Mouse (Mus musculus) liver, embryonic 14.5 days (tissue): Measurements from ENCODE around the gene Gm26602. TPM values are rescaled to one million over a fixed set of nuclear protein-coding genes. Genes with fewer than 3 reads are reported as not detected.
"Not testable (repeated sequence)": the region's sequence is repeated elsewhere in the genome, so short reads cannot be mapped to it uniquely, and the experiment has no call there.

Source experiments
- ATAC-seq: fragments of 200-750 bp; cut with Nextera tagmentation; 2 replicates; pipeline ENCODE4 v1.8.0; 2017; ENCODE audit warnings: moderate number of reproducible peaks, mild to moderate bottlenecking, moderate library complexity; ENCODE audit not compliant: insufficient read depth
- DNase-seq, 3 experiments: peaks; one replicate each; pipeline ENCODE4 v3.0.0-alpha.2; 2012 to 2013; ENCODE audit warnings: low read depth in 3 of 3, low spot score in 3 of 3
- H3K27ac ChIP-seq: fragments of 300-500 bp; sonication (generic); 2 replicates; pipeline ENCODE4 v1.5.1; 2014; ENCODE audit warnings: moderate library complexity, mild to moderate bottlenecking, control low read depth, inconsistent platforms
- H3K27me3 ChIP-seq: fragments of 300-500 bp; sonication (generic); 2 replicates; pipeline ENCODE4 v1.6.1; 2014; ENCODE audit warnings: mild to moderate bottlenecking, low read length, moderate library complexity; ENCODE audit not compliant: control insufficient read depth, insufficient read depth
- H3K36me3 ChIP-seq: fragments of 300-500 bp; sonication (generic); replicated peaks from 2 replicates; pipeline ENCODE4 v1.6.1; 2014; ENCODE audit warnings: low read depth; ENCODE audit not compliant: control insufficient read depth, insufficient read depth
- H3K4me1 ChIP-seq, 2 experiments: fragments of 200-500 bp in 1 of 2; fragments of 300-500 bp in 1 of 2; sonication (generic) in 1 of 2; replicated peaks; 2 replicates each; pipeline ENCODE4 v1.6.1; 2012 to 2014; ENCODE audit warnings: antibody characterized with exemption in 1 of 2, inconsistent platforms in 1 of 2, low read length in 1 of 2; ENCODE audit not compliant: control insufficient read depth in 2 of 2, insufficient read depth in 2 of 2
- H3K4me2 ChIP-seq: fragments of 300-500 bp; sonication (generic); 2 replicates; pipeline ENCODE4 v1.6.1; 2014; ENCODE audit warnings: low read depth, mild to moderate bottlenecking, control low read depth, moderate library complexity
- H3K4me3 ChIP-seq, 2 experiments: fragments of 200-500 bp in 1 of 2; fragments of 300-500 bp in 1 of 2; sonication (generic) in 1 of 2; 2 replicates each; pipeline ENCODE4 v1.5.1; 2012 to 2014; ENCODE audit warnings: low read depth in 2 of 2, low read length in 2 of 2, mild to moderate bottlenecking in 2 of 2, control low read depth in 1 of 2, inconsistent platforms in 1 of 2, moderate library complexity in 1 of 2; ENCODE audit not compliant: insufficient read depth in 1 of 2
- H3K9ac ChIP-seq: fragments of 300-500 bp; sonication (generic); replicated peaks from 2 replicates; pipeline ENCODE4 v1.6.1; 2014; ENCODE audit warnings: mild to moderate bottlenecking, control low read depth, moderate library complexity
- H3K9me3 ChIP-seq: fragments of 300-500 bp; sonication (generic); 2 replicates; pipeline ENCODE4 v1.6.1; 2016; ENCODE audit warnings: low read length, mixed read lengths; ENCODE audit not compliant: control insufficient read depth
- CTCF ChIP-seq: IDR thresholded peaks from 2 replicates; pipeline ENCODE4 v1.5.1; 2016; ENCODE audit warnings: antibody characterized with exemption, low read depth, control low read depth
- EP300 ChIP-seq: IDR thresholded peaks from 2 replicates; pipeline ENCODE4 v1.6.1; 2016; ENCODE audit warnings: antibody characterized with exemption, low read depth
- WGBS: fragments of 180-500 bp; shearing (Covaris S2); extraction: QIAGEN DNeasy Blood & Tissue Kit; methylation state at CpG from one replicate; pipeline ENCODE4 v1.1.7; 2014; ENCODE audit not compliant: insufficient replicate concordance; 5-methylcytosine and 5-hydroxymethylcytosine counted together
- microRNA-seq: library from miRNA; unstranded; fragments of <30 nt; microRNA quantifications from one replicate; pipeline ENCODE4, GENCODE M21; 2016
- polyA plus RNA-seq, 2 experiments: library from polyadenylated mRNA; depleted of rRNA in 1 of 2; stranded (reverse) in 1 of 2; unstranded in 1 of 2; fragments of >200 nt; fragmentation: Nextera tagmentation in 1 of 2; extraction: Ambion mirVana in 1 of 2; gene quantifications; 2 replicates each; pipeline versions ENCODE4 v1.2.1 to v1.2.3; 2012 to 2014

Gene Gm26602
- polyA plus RNA-seq, 2 experiments, result not detected

DNA sequence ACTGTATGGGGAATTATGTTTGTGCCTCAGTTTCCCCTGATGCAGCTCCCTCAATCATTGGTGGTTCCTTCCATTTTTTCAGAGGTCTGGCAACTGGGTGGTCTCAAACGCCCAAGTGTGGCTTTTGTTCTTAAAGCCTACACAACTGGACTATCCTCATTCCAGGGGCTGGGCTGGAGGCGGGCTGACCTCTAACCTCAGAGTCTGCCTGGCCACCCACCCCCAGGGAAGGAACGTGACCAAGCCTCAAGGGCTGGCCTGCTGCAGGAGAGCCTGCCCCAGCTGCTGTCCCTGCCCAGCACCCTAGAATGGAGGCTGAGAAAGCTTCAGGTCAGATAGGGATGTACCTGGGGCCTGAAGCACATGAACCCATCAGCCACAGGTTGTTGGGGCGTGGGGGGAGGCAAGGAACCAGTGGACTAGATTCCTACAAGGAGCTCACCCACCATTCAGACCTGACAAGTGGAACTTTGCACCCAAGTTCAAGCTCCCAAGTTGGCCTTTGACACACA is 46.0 kb downstream of the Gm26602 start:
- Histone ChIP-seq H3K27me3 (no peaks in the 10 kb centered on the region), H3K4me3 (no peak overlapping the region), H3K36me3 (no peaks in the 10 kb centered on the region), H3K4me1 (peaks cover 0 to 7% of the 10 kb centered on the region in 2 experiments; a peak in 2 of 4 replicates), H3K9me3 (no peaks in the 10 kb centered on the region), H3K27ac (no peak overlapping the region), H3K4me2 (no peak overlapping the region), H3K9ac (no peak overlapping the region)
- WGBS, result 42% methylated on average over 4 of the region's 4 CpGs
- DNase-seq (no peak), ATAC-seq (no peak)
- TF ChIP-seq CTCF (no peak), EP300 (no peak)

DNA sequence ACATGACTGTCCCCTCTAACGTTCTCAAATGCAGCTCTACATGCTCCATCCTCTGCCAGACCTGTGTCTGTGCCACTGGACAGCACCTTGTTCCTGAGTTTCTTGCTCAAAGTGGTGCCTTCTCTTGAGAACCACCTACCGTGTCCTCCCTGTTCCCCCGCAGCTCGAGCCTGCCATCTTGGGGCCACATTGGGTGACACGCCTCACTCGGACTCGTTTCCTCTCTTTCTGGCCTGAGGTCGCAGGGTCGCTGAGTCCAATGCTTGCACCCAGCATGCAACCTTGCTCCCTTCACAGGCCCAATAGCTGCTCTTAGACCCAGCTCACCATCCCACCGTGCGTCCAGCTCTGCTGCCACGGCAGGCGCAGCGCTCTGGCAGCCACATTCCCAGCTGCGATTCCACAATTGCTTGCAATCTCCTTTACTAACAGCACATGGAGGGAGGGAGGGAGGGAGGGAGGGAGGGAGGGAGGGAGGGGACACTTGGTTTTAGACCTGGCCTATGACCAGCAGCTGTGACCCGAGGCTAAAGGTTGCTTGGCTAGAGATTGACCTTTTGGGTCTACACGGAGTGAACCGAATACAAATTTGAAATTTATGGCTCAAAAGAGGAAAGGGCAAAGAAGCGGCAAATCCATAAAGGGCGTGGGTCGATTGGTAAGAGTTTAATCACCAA is 47.6 kb downstream of the Gm26602 start:
- H3K9ac ChIP-seq, result no peak overlapping the region
- ATAC-seq, result no peak
- H3K27me3 ChIP-seq, result no peaks in the 10 kb centered on the region
- H3K4me3 ChIP-seq, result no peak overlapping the region
- H3K36me3 ChIP-seq, result no peaks in the 10 kb centered on the region; the same call in 1 of the 2 replicates
- peaks cover 0 to 7% of the 10 kb centered on the region in 2 experiments; a peak in 2 of 4 replicates for H3K4me1 ChIP-seq
- peak overlapping the region; percentile 32; the same call in 1 of the 2 replicates for H3K4me2 ChIP-seq
- DNase-seq, result peak; percentile 47 to 55 (median 49)
- H3K9me3 ChIP-seq, result no peaks in the 10 kb centered on the region
- WGBS, result 19% methylated on average over 21 of the region's 21 CpGs
- H3K27ac ChIP-seq, result no peak overlapping the region
- TF ChIP-seq CTCF (peak; percentile 98), EP300 (no peak)

DNA sequence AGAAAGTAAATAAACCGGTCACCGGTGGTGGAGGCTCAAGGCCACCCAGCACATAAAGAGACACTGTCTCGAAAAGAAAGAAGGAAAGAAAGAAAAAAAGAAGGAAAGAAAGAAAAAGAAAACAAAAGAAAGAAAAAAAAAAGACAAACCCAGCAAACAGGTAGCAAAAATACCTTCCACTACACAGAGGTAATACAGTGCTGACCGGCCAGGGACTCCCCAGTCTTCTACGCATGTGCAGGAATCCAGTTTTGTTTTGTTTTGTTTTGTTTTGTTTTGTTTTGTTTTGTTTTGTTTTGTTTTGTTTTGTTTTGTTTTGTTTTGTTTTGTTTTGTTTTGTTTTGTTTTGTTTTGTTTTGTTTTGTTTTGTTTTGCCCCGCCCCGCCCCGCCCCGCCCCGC is 48.8 kb downstream of the Gm26602 start:
- not testable (repeated sequence) for H3K27me3 ChIP-seq, H3K9me3 ChIP-seq, H3K4me1 ChIP-seq, H3K36me3 ChIP-seq, H3K27ac ChIP-seq, ATAC-seq, DNase-seq, H3K9ac ChIP-seq
- WGBS, result 29% methylated on average over 10 of the region's 10 CpGs
- H3K4me3 ChIP-seq, result peak overlapping the region in 1 of 2 experiments; percentile 26; a peak in 1 of 4 replicates
- H3K4me2 ChIP-seq, result peak overlapping the region; percentile 64

DNA sequence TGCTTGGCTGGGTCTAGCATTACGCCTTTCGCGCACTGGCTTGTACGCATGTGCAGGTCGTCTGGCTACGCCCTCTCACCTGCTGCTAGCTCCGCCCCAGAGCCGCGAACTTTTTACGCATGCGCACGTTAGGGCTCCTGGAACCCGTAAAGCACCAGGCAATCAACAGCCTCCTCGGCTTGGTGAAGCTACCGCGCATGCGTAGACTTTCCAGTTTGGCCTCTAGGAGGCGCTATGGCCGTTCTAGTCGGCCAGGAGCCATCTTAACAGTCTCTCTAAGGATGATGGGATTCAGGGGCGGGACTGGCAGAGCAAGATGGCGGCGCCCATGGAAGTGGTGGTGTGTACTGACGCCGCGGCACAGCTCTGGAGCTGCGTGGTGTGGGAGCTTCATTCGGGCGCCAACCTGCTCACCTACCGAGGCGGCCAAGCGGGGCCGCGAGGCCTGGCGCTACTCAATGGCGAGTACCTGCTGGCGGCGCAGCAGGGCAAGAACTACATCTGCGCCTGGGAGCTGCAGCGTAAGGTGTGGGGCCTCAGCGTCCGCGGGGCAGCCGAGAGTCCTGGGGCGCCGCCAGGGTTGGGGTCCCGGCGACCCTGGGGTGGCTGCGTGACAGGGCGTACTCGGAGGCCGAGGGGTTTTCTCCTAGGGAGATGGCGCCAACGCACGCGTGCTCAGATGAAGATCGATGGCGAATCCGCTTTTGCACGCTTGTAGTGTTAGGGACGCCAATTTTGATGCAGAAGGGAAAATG is 49.4 kb downstream of the Gm26602 start, which contains the start of gene Wdr18:
Wdr18 (plus strand) TSS at position 306 of the 755 bp plus-strand sequence.
- Histone ChIP-seq H3K4me3 (peak within 1 kb of the TSS; percentile 72 to 95), H3K9me3 (no peaks in the 10 kb centered on the region), H3K27me3 (no peaks in the 10 kb centered on the region), H3K27ac (no peak within 1 kb of the TSS), H3K36me3 (peaks cover 5% of the 10 kb centered on the region; the same call in 1 of the 2 replicates), H3K9ac (peak within 1 kb of the TSS; percentile 64), H3K4me2 (peak within 1 kb of the TSS; percentile 82), H3K4me1 (peaks cover 0 to 7% of the 10 kb centered on the region in 2 experiments; a peak in 2 of 4 replicates)
- under 1% methylated on average over 61 of the region's 61 CpGs for WGBS
- ATAC-seq (peak; percentile 94), DNase-seq (peak; percentile 99 to 100 (median 100))
- TF ChIP-seq EP300 (no peak), CTCF (peak; percentile 100)

Small RNA genes lying within 50 kb of the gene (microRNA-seq; reads per million reads assigned to microRNA genes)
- not detected for gene Mir6910

Other genes with a start within 250 kb of the Gm26602 start
Only the 30 nearest of the 35 such genes appear.
- 0.13 TPM in 2 replicates for gene Gzmm, start 221.8 kb upstream of the Gm26602 start, polyA plus RNA-seq (2012; rRNA removed)
- gene Gzmm, start 221.8 kb upstream of the Gm26602 start, polyA plus RNA-seq (2014; fragmentation: Nextera tagmentation; extraction: Ambion mirVana), result not detected in 2 replicates
- gene Bsg, start 206.4 kb upstream of the Gm26602 start, polyA plus RNA-seq (2012; rRNA removed), result 469 and 579 TPM in 2 replicates
- gene Bsg, start 206.4 kb upstream of the Gm26602 start, polyA plus RNA-seq (2014; fragmentation: Nextera tagmentation; extraction: Ambion mirVana), result 809 and 828 TPM in 2 replicates
- 0.09 and 0.17 TPM in 2 replicates for gene Hcn2, start 194.2 kb upstream of the Gm26602 start, polyA plus RNA-seq (2012; rRNA removed)
- gene Hcn2, start 194.2 kb upstream of the Gm26602 start, polyA plus RNA-seq (2014; fragmentation: Nextera tagmentation; extraction: Ambion mirVana), result not detected in 2 replicates
- 17.4 and 17.9 TPM in 2 replicates for gene Polrmt, start 164.3 kb upstream of the Gm26602 start, polyA plus RNA-seq (2012; rRNA removed)
- 10.1 and 13.3 TPM in 2 replicates for gene Polrmt, start 164.3 kb upstream of the Gm26602 start, polyA plus RNA-seq (2014; fragmentation: Nextera tagmentation; extraction: Ambion mirVana)
- not detected in 2 replicates for gene Fgf22, start 155.8 kb upstream of the Gm26602 start, polyA plus RNA-seq (2012; rRNA removed)
- not detected in 2 replicates for gene Fgf22, start 155.8 kb upstream of the Gm26602 start, polyA plus RNA-seq (2014; fragmentation: Nextera tagmentation; extraction: Ambion mirVana)
- 46.4 and 51.3 TPM in 2 replicates for gene Rnf126, start 143.9 kb upstream of the Gm26602 start, polyA plus RNA-seq (2012; rRNA removed)
- 27.7 and 33.7 TPM in 2 replicates for gene Rnf126, start 143.9 kb upstream of the Gm26602 start, polyA plus RNA-seq (2014; fragmentation: Nextera tagmentation; extraction: Ambion mirVana)
- gene Fstl3, start 133.6 kb upstream of the Gm26602 start, polyA plus RNA-seq (2012; rRNA removed), result 0.54 and 0.56 TPM in 2 replicates
- gene Fstl3, start 133.6 kb upstream of the Gm26602 start, polyA plus RNA-seq (2014; fragmentation: Nextera tagmentation; extraction: Ambion mirVana), result 0.18 and 0.23 TPM in 2 replicates
- 1.6 TPM in 2 replicates for gene Prss57, start 119.9 kb upstream of the Gm26602 start, polyA plus RNA-seq (2012; rRNA removed)
- gene Prss57, start 119.9 kb upstream of the Gm26602 start, polyA plus RNA-seq (2014; fragmentation: Nextera tagmentation; extraction: Ambion mirVana), result 3.2 and 4.9 TPM in 2 replicates
- 3.4 and 3.5 TPM in 2 replicates for gene Palm, start 117.3 kb upstream of the Gm26602 start, polyA plus RNA-seq (2012; rRNA removed)
- gene Palm, start 117.3 kb upstream of the Gm26602 start, polyA plus RNA-seq (2014; fragmentation: Nextera tagmentation; extraction: Ambion mirVana), result 4.0 and 4.1 TPM in 2 replicates
- gene Misp, start 89.9 kb upstream of the Gm26602 start, polyA plus RNA-seq (2012; rRNA removed), result 0.13 and 0.18 TPM in 2 replicates
- 0.41 TPM in 1 of 2 replicates, not detected in the other for gene Misp, start 89.9 kb upstream of the Gm26602 start, polyA plus RNA-seq (2014; fragmentation: Nextera tagmentation; extraction: Ambion mirVana)
- gene Ptbp1, start 56.4 kb upstream of the Gm26602 start, polyA plus RNA-seq (2012; rRNA removed), result 118 and 126 TPM in 2 replicates
- 84.5 and 99.8 TPM in 2 replicates for gene Ptbp1, start 56.4 kb upstream of the Gm26602 start, polyA plus RNA-seq (2014; fragmentation: Nextera tagmentation; extraction: Ambion mirVana)
- gene Prtn3, start 36.4 kb upstream of the Gm26602 start, polyA plus RNA-seq (2012; rRNA removed), result 133 and 152 TPM in 2 replicates
- 86.8 and 132 TPM in 2 replicates for gene Prtn3, start 36.4 kb upstream of the Gm26602 start, polyA plus RNA-seq (2014; fragmentation: Nextera tagmentation; extraction: Ambion mirVana)
- 6.7 and 7.0 TPM in 2 replicates for gene Plppr3, start 36.2 kb upstream of the Gm26602 start, polyA plus RNA-seq (2012; rRNA removed)
- gene Plppr3, start 36.2 kb upstream of the Gm26602 start, polyA plus RNA-seq (2014; fragmentation: Nextera tagmentation; extraction: Ambion mirVana), result 2.8 and 3.0 TPM in 2 replicates
- 52.2 and 61.9 TPM in 2 replicates for gene Elane, start 24.6 kb upstream of the Gm26602 start, polyA plus RNA-seq (2012; rRNA removed)
- 116 and 151 TPM in 2 replicates for gene Elane, start 24.6 kb upstream of the Gm26602 start, polyA plus RNA-seq (2014; fragmentation: Nextera tagmentation; extraction: Ambion mirVana)
- 0.14 and 0.29 TPM in 2 replicates for gene Cfd, start 20.0 kb upstream of the Gm26602 start, polyA plus RNA-seq (2012; rRNA removed)
- not detected in 2 replicates for gene Cfd, start 20.0 kb upstream of the Gm26602 start, polyA plus RNA-seq (2014; fragmentation: Nextera tagmentation; extraction: Ambion mirVana)
- gene Med16, start 1.9 kb upstream of the Gm26602 start, polyA plus RNA-seq (2012; rRNA removed), result 13.3 and 14.3 TPM in 2 replicates
- gene Med16, start 1.9 kb upstream of the Gm26602 start, polyA plus RNA-seq (2014; fragmentation: Nextera tagmentation; extraction: Ambion mirVana), result 10.0 and 12.0 TPM in 2 replicates
- gene Kiss1r, start 6.1 kb downstream of the Gm26602 start, polyA plus RNA-seq (2012; rRNA removed), result 0.17 and 0.30 TPM in 2 replicates
- gene Kiss1r, start 6.1 kb downstream of the Gm26602 start, polyA plus RNA-seq (2014; fragmentation: Nextera tagmentation; extraction: Ambion mirVana), result 0.11 TPM in 1 of 2 replicates, not detected in the other
- gene R3hdm4, start 10.4 kb downstream of the Gm26602 start, polyA plus RNA-seq (2012; rRNA removed), result 34.7 and 41.4 TPM in 2 replicates
- 38.5 and 46.0 TPM in 2 replicates for gene R3hdm4, start 10.4 kb downstream of the Gm26602 start, polyA plus RNA-seq (2014; fragmentation: Nextera tagmentation; extraction: Ambion mirVana)
- 5.5 and 6.4 TPM in 2 replicates for gene Arid3a, start 16.2 kb downstream of the Gm26602 start, polyA plus RNA-seq (2012; rRNA removed)
- 3.4 and 3.9 TPM in 2 replicates for gene Arid3a, start 16.2 kb downstream of the Gm26602 start, polyA plus RNA-seq (2014; fragmentation: Nextera tagmentation; extraction: Ambion mirVana)
- gene Wdr18, start 49.3 kb downstream of the Gm26602 start, polyA plus RNA-seq (2012; rRNA removed), result 22.3 and 24.7 TPM in 2 replicates
- gene Wdr18, start 49.3 kb downstream of the Gm26602 start, polyA plus RNA-seq (2014; fragmentation: Nextera tagmentation; extraction: Ambion mirVana), result 58.4 TPM in 2 replicates
- 0.01 and 0.03 TPM in 2 replicates for gene Grin3b, start 59.9 kb downstream of the Gm26602 start, polyA plus RNA-seq (2012; rRNA removed)
- 0.13 TPM in 1 of 2 replicates, not detected in the other for gene Grin3b, start 59.9 kb downstream of the Gm26602 start, polyA plus RNA-seq (2014; fragmentation: Nextera tagmentation; extraction: Ambion mirVana)
- gene Tmem259, start 73.5 kb downstream of the Gm26602 start, polyA plus RNA-seq (2012; rRNA removed), result 59.7 and 79.7 TPM in 2 replicates
- gene Tmem259, start 73.5 kb downstream of the Gm26602 start, polyA plus RNA-seq (2014; fragmentation: Nextera tagmentation; extraction: Ambion mirVana), result 5.9 and 8.6 TPM in 2 replicates
- gene Cnn2, start 77.7 kb downstream of the Gm26602 start, polyA plus RNA-seq (2012; rRNA removed), result 14.3 and 15.8 TPM in 2 replicates
- 33.8 and 39.7 TPM in 2 replicates for gene Cnn2, start 77.7 kb downstream of the Gm26602 start, polyA plus RNA-seq (2014; fragmentation: Nextera tagmentation; extraction: Ambion mirVana)
- gene Abca7, start 85.6 kb downstream of the Gm26602 start, polyA plus RNA-seq (2012; rRNA removed), result 11.2 and 12.7 TPM in 2 replicates
- gene Abca7, start 85.6 kb downstream of the Gm26602 start, polyA plus RNA-seq (2014; fragmentation: Nextera tagmentation; extraction: Ambion mirVana), result 4.9 and 6.0 TPM in 2 replicates
- gene Arhgap45, start 105.8 kb downstream of the Gm26602 start, polyA plus RNA-seq (2012; rRNA removed), result 17.5 and 20.9 TPM in 2 replicates
- gene Arhgap45, start 105.8 kb downstream of the Gm26602 start, polyA plus RNA-seq (2014; fragmentation: Nextera tagmentation; extraction: Ambion mirVana), result 7.9 and 9.3 TPM in 2 replicates
- gene Polr2e, start 128.9 kb downstream of the Gm26602 start, polyA plus RNA-seq (2012; rRNA removed), result 77.0 and 121 TPM in 2 replicates
- 88.0 and 90.2 TPM in 2 replicates for gene Polr2e, start 128.9 kb downstream of the Gm26602 start, polyA plus RNA-seq (2014; fragmentation: Nextera tagmentation; extraction: Ambion mirVana)
- gene Gpx4, start 136.3 kb downstream of the Gm26602 start, polyA plus RNA-seq (2012; rRNA removed), result 274 and 388 TPM in 2 replicates
- gene Gpx4, start 136.3 kb downstream of the Gm26602 start, polyA plus RNA-seq (2014; fragmentation: Nextera tagmentation; extraction: Ambion mirVana), result 705 and 724 TPM in 2 replicates
- 10.0 and 10.1 TPM in 2 replicates for gene Sbno2, start 194.7 kb downstream of the Gm26602 start, polyA plus RNA-seq (2012; rRNA removed)
- gene Sbno2, start 194.7 kb downstream of the Gm26602 start, polyA plus RNA-seq (2014; fragmentation: Nextera tagmentation; extraction: Ambion mirVana), result 6.6 and 7.6 TPM in 2 replicates
- gene Stk11, start 204.9 kb downstream of the Gm26602 start, polyA plus RNA-seq (2012; rRNA removed), result 80.5 and 88.8 TPM in 2 replicates
- 17.4 and 18.9 TPM in 2 replicates for gene Stk11, start 204.9 kb downstream of the Gm26602 start, polyA plus RNA-seq (2014; fragmentation: Nextera tagmentation; extraction: Ambion mirVana)
- gene Atp5d, start 227.8 kb downstream of the Gm26602 start, polyA plus RNA-seq (2012; rRNA removed), result 196 and 211 TPM in 2 replicates
- 249 and 270 TPM in 2 replicates for gene Atp5d, start 227.8 kb downstream of the Gm26602 start, polyA plus RNA-seq (2014; fragmentation: Nextera tagmentation; extraction: Ambion mirVana)